Mouse (Mus musculus) spleen, adult 18-20 months (tissue): ENCODE results near the gene Itln1.

ENCODE experiments used
- DNase-seq, 2 experiments: peaks; one replicate each; pipeline ENCODE4 v3.0.0; 2022; ENCODE audit warnings: mixed read lengths in 2 of 2

The Itln1 gene

DNA sequence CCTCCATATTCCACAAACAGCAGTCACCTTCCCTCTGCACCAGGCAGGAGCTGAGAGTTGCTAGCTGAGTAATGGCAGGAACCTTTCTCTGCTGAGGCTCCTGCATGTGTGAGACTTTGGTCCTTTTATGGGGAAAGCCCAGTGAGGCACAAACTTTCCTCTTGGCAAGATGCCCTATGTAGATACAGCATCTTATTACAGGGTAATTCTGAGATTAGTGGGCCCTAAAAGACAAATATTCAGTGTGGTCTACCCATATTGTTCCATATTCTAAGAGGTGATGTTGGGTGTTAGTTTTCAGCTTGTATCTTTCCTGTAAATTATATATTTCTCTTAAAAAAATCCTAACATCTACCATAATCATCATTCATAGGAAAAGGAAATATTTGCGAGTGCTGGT is at the start of gene Itln1:
Itln1 (minus strand) TSS at position 101 of the 400 bp plus-strand sequence.
- DNase-seq: no peak

DNA sequence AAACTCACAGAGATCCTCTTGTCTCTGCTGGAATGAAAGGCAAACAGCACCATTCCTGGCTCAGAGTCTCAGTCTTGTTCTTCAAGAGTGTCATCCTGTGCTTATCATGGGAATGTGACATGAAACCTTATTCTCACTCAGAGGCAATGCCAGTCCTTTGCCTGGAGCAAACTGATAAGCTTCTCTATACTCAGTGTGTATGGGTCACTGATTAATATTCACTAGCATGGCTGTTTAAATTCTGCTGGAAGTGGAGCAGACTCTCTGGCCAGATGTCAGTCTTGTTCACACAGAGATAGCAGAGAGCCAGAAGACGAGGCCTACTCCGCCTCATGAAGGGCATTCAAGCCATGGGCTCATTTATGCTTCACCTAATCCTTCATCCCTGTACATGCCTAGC is 49.5 kb upstream of the Itln1 start:
- DNase-seq: no peak

DNA sequence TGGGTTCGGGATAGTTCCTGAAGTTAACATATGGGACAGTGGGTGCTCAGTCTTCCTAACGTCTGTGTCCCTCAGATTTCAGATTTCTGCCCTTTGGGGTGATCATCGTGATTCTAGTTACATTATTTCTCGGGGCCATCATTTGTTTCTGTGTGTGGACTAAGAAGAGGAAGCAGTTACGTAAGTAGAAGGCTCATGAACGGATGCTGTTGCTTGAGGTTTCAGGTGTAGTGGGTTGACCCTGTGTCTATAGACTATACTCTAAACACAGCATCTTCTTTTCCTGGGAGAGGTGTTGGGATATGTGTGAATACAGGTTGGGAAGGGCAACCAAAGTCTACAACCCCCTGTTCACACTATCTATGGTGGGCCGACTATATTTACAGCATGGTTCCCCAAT is 42.1 kb upstream of the Itln1 start:
- DNase-seq: no peak

DNA sequence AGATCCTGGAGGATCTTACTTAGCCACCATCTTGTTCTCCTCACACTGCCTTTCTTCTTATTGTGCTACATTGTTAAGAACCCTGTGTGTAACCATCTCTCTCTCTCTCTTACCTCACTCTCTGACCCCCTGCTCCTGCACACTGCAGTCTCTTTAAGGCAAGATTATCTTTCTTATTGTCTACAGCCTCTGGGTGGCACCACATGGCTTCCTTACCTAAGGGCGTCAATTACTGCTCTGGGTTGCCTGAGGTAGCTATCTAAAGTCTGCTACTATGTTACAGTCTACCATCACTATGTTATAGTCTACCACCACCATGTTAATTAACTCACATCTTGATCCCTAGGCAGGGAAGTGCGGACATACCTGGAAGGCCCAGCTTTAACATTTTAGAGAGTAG is 33.3 kb upstream of the Itln1 start:
- no peak for DNase-seq

DNA sequence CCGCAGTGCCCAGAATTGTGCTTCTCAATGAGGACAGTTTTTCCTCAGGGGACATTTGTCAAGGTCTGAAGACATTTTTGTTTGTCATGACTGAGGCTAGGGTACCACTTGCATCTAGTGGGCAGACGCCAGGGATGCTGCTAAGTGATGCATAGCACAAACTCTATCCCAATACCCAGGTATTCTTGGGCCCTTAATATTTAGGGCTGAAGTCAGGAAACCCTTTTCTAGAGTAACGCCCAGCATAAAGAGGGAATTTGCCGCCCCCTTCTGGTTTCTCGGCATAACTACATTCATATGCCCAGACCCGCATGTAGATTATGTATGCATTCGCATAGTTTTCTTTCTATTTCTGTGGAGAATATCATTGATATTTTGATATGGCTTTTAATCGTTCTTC is 31.7 kb upstream of the Itln1 start:
- peak in 1 of 2 experiments; percentile 67 for DNase-seq

DNA sequence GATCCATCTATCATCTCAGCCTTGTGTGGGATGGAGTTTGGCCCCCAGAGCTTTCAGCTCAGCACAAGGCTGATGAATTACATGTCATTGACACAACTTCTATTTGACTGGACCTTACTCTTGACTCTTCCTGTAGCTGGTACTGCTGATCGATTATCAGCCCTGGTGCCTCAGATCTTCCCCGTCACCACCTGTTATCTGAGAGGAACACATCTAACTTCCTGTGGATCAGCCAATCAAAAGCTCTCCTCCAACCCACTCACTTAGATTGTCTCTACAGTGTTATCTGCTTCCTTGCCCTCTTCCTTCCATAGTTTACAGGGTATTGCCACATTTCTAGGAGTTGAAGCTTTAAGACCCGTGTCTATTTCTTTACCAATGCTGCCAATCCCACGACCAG is 30.8 kb upstream of the Itln1 start:
- DNase-seq: no peak

DNA sequence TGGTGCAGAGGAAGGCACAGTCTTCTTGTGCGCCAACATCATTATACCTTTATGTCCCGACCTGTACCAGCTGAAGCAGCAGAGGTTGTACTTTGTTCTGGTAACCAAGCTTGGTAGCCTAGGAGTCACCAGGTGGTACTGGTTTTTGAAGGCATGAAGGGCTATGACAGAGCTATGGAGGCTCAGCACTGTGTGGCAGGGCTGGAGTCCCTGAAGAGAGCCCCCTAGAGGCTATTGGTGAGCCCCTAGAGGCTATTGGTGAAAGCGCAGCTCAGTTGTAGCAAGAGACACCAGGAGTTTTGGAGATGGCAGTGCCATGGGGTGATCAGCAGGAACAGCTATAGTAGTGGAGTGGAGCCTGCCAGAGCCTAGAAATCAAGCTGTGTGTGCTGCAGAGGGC is 29.2 kb upstream of the Itln1 start:
- peak in 1 of 2 experiments; percentile 37 for DNase-seq

DNA sequence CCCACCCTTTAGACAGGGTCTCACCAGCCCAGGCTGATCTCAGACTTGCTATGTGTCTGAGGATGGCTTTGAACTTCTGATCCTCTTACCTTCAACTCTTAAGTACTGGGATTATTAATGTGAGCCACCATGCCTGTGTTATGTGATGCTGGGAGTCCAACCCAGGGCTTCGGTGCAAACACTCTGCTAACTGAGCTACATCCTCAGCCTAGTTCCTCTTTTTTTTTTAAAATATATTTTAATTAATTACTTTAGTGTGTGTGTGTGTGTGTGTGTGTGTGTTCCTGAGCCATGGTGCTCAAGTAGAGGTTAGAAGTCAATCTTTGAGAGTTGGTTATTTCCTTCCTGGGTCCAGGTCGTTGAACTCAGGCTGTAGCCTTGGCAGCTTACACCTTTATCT is 27.9 kb upstream of the Itln1 start:
- DNase-seq: no peak

DNA sequence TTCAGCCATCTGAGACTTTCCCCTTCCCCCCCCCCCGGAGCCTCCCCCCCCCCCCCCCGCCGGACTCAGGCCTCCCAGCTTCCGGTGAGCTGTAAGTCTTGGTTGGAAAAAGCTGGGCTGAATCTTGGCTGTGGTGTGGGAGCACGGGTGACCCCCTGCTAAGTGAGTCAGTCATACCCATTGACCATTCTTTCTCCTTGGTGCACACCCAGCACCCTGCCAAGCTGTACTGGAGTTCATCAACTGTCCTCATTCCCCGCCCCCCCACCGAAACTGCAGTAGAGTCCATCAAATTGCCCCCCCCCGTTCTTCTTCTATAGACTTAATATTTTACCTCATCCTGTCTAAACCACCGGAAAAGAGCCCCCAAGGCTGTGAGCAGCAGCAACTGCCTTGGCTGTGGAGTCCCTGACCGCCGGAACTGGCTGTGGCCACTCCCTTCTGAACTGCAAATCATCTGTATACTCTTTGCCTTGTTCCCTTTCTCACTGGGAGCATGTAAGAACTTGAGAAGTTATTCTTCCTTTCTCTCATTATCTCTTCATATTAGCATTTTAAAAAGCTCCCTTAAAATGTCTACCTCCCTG is 26.6 kb upstream of the Itln1 start:
- peak; percentile 35 to 37 for DNase-seq

DNA sequence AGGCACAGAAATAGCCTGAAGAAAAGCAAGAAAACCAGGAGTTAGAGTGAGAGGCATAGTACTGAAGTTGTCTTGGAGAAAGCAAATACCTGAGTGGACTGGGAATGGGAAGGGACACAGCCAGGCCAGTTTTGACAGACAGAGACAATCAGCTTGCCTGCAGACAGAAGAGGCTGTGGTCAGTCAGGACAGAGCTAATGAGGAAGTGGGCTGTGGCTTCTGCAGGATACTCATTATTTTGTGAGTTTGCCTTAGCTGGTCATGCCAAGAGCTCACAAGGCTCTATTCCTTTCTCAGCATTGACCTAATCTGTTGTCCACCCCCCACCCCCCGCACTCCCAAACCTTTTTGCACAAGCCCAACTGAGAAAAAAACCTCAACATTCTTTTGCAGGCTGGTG is 26.1 kb upstream of the Itln1 start:
- no peak for DNase-seq

DNA sequence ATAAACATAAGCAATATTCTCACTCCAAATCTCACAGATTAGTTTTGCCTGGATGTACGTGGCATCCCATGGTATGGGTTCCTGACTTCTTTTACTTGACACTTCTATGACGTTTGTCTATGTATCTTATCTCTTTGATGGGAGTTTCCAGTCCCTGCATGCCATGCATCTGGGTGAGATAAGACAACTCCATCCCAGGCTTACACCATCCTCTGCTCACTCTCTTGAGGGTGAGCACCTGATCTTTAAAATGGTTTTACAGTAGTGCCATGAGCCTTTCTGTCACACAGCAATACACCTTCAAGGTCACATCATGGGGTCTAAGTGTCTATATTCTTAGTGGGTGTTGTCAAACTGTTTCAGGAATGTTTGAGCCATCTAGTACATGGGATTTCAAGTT is 25.2 kb upstream of the Itln1 start:
- no peak for DNase-seq

DNA sequence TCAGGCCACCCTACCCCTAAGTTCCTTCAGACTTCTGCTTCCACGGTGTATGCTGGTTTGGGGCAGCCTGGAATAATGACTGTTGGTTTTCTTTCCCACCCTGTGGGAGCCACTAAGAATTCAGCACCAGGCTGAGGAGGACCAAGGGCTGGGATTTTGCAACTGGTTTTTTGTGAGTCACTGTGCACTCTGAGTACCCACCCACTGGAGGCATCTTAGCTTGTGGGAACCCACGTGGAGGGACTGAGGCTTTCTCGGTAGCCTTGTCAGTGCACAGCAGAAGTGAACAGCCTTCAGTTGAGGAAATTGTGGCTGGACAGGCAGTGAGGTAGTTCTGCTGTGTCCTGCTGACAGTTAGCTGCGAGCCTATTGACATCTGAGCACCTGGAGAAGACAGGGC is 23.8 kb upstream of the Itln1 start, which contains the start of gene Cd244a:
Cd244a (plus strand) TSS at position 296 of the 400 bp plus-strand sequence.
- no peak for DNase-seq

DNA sequence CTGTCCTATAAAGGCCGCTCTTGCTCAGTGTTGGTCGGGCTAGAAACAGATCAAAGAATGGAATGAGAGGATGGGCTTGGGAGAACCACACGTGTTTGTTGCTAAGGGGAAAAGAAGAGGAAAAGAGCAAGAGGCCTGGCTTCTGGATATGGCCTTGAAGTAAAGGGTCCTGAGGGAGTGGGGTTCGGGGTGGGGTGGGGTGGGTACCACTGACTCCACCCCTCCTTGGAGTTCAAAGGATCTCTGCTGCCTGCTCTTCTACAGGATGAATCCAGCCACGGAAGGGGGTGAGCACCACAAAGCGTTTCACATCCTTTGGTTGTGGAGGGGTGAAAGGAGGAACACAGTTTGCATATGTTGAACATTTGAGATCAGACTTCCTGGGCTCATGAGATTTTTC is 23.3 kb upstream of the Itln1 start:
- no peak for DNase-seq

DNA sequence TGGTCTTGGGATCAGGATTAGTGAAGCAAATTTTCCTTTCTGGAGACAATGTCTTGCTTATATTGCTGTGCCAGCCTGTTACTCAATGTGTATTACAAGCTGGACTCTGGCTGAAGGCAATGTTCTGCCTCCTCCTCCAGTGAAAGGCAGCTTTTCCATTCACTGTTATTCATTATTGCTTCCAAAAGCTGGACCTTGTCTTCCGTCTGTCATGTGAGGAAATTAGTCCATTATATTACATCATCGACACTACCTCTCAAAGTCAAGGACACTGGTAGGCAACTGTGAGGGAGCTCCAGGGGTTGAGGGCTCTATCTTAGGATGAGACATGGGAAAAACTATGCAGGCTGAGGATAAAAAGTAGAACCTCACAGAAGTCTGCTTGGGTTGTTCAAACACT is 21.3 kb upstream of the Itln1 start:
- no peak for DNase-seq

DNA sequence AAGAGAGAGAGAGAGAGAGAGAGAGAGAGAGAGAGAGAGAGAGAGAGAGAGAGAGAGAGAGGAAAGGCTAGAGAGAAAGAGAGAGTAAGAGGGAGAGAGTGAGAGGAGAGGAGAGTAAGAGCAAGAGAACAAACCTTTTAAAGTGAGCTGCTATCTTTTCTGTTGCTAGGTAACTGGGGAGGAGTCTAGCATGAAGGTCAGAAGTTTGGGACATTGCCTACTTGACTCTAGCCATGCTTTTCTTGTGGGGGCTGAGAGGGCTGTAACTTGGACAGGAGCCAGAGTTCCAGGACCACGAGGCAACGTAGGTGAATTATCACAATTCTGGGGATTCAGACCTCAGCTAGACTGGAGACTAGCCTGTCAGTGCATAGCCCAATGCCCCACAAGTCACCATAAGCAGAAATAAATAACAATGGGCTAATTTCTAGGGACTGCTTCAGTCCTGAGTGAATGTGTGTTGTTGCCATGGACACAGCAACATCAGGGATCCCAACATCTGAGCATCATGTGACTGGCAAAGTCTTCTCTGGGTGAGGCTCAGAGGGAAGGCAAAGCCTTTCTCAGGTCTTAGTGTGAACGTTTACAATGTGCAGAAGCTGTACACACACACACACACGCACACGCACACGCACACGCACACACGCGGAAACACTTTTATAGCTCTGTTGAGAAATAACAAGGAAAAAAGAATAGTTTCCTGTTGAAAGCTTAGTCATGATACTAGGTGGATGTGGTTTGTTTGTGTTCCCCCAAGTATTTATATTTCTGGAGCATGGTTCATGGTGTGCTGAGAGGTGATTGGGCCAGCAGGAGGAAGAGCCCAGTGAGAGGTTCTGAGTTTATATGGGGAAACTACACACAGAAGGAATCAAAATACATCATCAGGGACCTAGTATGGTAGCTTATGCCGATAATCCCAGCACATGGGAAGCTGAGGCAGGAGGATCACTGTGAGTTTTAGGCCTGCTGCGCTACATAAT is 18.6 kb upstream of the Itln1 start:
- DNase-seq: no peak

DNA sequence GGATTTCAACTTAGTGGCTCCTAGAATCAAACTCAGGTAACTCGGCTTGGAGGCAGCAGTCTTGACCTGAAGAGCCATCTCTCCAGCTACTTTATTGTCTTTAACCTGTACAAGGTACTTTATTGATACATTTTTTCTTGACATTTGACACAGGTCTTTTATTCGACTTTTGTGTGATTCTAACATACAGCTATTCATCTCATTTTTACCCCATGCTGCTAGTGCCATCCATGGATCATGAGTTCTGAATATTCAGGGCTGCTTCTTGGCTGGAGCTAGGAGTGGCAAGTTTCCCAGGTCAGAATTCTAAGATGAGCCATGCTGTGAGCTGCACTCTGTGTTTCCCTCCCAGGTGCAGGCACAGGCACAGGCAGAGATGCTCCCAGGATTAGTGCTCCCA is 17.1 kb upstream of the Itln1 start:
- no peak for DNase-seq

DNA sequence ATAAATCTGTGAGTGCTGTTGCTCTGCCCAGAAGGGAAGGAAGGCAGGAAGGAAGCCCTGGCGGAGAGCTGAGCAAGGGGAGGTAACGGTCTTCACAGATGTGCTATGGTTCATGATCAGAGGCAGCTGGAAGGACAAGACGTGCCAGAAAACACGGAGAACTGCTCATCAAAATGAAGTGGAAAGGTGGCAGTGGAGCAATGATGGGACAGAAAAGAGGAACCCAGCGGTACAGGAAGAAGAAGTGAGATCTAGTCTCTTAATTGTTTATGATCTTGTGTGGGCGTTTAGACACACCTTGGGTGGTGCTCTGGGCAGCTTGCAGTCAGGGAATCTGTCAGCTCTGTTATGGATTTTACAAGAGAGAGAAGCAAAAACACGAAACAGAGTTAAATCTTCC is 16.2 kb upstream of the Itln1 start:
- DNase-seq: peak; percentile 34 to 38

DNA sequence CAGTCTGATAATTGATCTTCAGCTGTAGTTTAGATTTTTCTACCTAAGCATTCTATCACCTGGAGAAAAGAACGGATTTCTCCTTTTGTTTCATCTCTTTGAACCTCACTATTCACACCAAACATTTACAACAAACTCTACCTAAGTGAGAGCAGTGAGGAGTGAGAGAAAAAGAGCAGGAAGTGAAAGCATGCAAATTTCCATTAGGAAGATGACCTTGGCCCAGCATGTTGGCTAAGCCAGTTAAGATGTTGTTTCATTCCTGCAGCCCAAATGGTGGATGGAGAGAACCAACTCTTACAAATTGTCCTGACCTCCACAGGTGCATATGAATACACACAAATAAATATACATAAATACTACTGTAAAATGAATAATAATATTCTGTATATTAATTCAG is 5.6 kb upstream of the Itln1 start:
- DNase-seq: no peak

DNA sequence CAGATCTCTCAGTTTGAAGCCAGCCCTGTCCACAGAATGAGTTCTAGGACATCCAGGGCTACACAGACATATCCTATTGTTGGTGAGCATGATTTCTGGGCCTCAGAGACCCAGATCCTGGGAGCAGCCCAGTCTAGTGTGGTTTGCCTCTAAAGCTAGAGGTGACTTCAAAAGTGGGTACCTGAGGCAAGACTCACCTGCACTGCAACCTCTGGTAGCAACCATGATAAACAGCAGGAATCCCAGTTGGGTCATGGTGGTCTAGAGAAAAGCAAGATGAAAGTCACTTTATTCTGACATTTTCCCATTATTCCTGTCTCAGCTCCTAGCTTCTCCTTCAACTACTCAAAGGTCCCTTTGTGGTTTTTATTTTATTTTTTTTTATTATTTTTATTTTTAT is 537 bp downstream of the Itln1 start:
- no peak for DNase-seq

DNA sequence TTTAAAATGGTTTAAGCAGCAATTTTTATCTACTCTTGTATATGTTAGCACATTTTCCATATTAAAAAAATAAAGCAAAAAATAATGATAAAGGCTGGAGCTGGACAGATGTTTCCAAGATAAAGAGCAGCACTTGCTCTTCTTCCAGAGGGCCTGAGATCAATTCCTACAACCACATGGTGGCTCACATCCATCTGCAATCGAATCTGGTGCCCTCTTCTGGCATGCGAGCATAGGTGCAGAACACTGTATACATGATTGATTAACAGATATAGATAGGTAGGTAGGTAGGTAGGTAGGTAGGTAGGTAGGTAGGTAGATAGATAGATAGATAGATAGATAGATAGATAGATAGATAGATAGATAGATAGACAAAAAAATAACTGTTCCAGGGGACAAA is 2.3 kb downstream of the Itln1 start:
- no peak for DNase-seq

DNA sequence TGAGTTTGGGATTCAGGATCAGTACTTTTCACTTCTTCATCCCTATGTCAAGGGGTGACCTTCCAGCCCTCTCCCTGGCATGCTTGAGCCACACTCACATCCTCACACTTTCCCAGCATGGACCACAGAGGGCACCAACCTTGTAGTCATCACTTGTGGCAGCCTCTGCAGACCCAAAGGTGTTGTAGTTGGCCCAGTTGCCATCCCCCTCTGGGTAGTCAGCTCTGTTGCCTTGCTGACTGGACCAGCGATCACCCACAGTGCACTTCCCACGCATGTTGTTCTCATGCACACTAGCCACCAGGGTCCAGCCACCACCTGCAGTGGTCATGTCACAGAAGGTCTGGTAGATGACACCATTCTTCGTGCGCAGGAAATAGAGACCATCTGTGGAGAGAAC is 3.7 kb downstream of the Itln1 start:
- DNase-seq: no peak

DNA sequence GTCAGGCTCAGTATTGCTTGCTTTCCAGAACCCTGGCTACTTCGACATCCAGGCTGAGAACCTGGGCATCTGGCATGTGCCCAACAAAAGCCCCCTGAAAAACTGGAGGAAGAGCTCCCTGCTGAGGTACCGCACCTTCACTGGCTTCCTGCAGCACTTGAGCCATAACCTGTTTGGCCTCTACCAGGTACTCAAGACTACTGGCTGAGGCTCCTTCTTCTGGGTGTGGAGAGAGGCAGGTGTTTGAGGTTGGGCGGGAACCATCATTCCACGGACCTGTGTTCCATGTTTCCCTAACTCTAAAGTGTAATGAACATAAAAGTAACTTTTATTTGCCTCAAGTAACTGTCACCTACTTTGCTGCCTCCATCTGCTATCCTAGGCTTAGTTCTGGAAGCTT is 19.5 kb downstream of the Itln1 start:
- no peak for DNase-seq

DNA sequence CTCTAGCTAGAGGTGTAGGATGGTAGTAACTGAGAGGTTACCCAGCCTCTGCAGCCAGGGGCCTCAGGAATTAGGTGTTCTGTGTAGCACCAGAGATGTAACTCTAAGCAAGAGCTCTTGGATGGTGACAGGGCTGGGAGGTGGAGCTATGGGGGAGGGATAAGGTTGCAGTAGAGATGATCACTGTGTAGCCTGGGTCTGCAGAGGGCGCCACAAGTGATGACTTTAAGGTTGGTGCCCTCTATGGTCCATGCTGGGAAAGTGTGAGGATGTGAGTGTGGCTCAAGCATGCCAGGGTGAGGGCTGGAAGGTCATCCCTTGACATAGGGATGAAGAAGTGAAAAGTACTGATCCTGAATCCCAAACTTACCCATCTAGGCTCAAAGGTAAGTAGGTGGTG is 20.1 kb downstream of the Itln1 start:
- peak in 1 of 2 experiments; percentile 18 for DNase-seq

DNA sequence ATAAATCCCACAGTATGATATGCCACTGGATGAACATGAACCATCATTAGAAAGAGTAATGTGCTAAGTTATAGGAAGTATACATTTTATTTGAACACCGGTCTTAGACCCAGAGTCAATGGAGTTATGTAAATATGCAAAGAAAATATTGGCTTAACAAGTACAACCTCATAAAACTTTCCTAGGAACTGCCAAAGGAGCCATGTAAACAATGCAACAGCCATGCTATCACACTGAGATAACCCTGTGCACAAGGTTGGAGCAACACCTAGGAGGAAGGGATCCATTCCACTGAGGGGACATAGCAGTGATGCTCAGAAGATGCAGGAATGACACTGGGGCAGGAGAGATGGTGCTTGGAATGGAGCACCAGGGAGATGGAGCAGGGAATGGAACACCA is 21.3 kb downstream of the Itln1 start:
- DNase-seq: no peak
